Mouse (Mus musculus) spleen, postnatal 14 days (tissue): Measurements from ENCODE around the gene Abr.

ENCODE experiments used
- DNase-seq, 2 experiments: peaks; one replicate each; pipeline ENCODE4 v3.0.0; 2021 to 2022; ENCODE audit warnings: low spot score in 2 of 2

Gene Abr

DNA sequence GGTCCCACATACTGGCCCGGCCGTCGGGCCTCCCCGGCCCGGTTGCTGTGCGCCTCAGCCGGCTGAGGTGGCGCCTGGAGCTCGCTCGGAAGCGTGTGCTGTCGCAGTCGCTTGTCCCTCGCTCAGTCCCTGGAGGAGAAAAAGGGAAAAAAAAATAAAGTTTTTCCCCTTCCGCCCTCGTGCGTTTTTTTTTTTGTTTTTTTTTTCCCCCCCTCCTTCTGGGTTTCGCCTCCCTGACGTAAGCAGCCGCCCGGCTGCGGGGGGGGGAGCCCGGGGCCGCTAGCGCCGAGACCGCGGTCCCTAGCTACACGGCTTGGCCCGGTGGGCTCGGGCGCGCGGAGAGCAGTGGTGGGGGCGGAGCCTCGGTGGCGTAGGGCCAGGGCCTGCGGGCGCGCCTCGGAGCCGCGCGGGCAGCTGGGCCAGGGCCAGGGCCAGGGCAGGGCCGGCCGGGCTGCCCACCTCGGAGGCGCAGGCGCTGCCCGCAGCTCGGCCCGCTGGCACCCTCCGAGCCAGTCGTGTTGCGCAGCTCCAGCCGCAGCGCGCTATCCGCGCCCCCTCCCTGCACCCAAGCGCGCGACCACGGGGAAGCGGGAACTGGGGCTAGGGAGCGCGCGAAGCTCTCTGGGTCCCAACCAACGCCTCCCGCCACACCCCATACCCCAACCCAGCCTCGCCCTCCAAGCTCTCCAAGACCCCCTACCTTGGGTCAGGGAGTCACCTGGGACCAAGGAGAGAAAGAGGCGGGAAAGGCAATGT is 1.3 kb upstream of the Abr start:
- DNase-seq = no peak

DNA sequence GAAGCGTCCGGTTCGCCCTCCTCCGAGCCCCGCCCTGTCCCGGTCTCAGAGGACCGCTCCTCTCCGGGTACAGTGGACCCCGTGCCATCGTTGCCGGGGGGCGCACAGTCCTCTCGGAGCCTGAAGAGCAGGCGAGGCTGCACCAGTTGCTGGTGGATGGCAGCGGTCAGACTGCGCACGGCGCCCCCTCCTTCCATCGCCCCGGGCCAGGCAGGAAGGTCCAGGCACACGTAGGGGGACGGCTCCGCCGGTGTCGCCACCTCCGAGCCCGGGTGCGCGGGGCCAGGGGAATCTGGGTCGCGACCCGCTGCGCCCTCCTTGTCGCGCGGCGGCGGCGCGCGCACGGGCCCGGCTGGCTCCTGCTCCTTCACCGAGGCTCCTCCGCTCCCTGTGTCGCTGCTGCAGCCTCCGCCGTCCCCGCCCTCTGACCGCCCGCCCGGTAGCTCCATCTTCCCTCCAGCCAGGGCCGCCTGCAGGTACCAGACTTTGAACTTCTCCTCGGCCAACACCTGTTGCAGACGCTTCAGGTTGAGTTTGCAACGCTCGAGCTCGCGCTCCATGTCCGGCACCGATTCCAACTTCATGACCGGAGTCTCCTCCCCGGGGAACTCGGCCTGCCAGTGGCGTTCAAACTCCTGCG is 572 bp upstream of the Abr start:
- DNase-seq = no peak

DNA sequence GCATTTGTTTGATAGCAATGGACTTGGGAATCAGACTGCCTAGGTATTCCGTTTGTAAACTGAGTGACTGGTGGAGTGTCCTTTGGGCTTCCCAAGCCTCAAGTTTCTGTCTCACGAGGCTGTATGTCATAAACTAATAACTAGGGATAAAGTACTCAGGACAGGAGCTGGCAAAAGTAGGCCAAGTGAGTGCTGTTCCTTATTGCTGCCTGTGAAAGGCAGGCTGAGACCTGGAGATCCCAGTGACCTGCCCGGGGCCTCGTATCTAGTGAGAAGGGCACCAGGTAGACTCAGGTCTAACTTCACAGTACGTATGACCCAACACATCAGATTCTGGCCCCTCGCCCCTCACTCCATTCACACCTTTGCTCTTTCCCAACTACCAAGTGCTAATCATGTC is 4.0 kb downstream of the Abr start:
- no peak for DNase-seq

DNA sequence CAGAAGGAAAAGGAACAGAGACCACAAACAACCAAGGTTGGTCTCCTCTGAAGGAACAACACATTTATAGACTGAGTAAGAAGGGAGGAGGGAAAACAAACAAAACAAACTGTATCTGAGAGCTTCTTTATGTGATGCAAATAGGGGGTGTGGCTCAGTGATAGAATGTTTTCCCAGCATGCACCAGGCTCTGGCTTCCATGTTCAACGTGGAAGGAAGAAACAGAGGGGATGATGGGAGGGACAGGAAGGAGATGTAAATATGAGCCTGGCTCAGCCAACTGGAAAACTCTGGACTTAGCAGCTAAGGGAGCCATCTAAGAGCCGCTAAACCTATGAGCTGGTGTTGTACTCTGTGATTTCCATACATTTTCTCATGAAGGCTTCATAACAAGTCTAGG is 7.9 kb downstream of the Abr start:
- DNase-seq = no peak

DNA sequence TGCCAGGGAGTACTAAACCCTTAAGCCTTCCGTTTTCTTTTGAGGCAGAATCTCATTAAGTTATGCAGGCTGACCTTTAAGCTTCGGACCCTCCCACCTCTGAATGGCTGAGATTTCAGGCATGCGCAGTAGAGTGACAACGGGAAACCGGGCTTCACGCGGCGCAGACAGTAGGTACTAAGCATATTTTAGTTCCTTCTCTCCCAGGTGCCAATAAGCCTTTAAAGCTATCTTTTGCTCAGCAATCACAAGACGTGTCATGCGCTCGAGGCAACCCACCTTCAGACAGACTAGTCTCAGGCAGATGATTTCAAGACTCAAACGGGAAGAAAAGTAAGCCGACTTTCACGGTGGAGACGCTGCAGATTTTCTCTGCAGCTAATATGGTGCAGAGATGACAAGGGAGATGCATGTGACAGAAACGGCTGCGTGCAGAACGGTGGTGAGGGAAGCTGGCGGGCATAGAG is 9.4 kb downstream of the Abr start:
- no peak for DNase-seq

DNA sequence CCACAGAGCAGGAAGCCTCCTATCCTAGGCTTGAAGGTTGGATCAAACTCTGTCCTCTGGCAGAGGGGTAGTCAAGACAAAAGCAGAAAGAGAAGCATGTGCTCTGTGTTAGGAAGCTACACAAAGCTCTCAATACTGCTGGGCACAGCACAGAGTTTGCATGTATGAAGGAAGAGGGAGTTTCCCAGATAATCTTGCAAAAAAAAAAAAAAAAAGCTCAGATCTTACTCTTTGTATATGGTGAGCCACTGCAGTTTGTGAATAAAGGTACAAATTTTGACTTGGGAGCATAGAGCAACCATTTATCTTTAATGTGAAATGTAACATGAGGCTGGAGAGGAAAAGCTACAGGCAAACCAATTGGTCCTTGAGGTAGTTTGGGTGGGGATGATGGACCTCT is 11.2 kb downstream of the Abr start:
- no peak for DNase-seq

DNA sequence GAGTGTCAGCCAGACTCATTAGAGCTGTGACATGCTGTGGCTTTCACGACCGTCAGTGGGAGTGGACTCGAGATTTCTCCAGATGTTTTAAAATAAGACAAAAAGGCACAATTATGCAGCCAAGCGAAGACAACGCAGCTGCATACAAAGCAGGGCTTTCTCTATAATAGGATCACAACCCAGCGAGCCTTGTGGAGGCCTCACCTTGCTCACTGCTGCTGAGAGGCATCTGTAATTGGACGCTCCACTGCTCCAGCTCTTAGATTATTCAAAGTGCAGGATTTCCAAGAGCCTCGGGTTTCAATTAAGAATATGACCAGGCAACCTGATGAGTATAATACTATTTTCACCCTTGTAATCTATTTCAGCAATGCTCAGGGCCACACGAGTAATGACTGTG is 15.6 kb downstream of the Abr start:
- DNase-seq = no peak

DNA sequence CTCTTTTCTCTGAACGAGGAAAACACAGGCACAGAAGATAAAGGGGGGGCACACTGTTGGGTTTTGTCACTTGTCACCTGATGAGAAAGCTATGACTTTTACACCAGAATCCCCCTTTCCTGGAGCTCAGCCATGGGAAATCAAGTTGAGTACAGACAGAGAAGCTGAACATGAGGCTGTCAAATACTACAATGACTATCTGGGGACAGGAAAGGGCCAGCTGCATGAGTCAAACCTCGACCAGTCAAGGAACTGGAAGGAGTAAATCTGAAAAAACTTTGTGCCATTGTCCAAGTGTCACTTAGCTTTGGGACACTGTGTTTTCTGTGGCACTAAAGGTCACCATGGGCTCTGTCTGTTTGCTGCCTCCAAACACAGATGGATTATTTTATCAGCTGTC is 22.9 kb downstream of the Abr start:
- DNase-seq = no peak

DNA sequence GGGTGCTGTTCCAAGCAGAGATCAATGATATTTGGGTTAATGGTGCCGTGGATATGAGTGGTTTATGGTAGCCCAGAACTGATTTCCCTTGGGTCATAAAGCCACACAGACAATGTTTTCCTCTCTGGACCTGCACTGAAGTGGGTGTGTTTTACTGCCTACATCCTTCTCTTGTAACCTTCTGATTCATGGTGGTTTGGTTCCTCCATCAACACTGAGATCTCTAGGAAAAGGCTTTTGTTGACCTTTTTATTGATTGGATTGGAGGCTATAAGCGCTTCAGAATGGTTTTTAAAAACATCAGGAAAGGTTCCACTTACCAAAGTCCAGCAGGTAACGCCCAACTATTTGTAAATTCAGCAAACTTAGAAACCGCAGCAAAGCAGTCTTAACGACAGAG is 23.4 kb downstream of the Abr start:
- DNase-seq = no peak

DNA sequence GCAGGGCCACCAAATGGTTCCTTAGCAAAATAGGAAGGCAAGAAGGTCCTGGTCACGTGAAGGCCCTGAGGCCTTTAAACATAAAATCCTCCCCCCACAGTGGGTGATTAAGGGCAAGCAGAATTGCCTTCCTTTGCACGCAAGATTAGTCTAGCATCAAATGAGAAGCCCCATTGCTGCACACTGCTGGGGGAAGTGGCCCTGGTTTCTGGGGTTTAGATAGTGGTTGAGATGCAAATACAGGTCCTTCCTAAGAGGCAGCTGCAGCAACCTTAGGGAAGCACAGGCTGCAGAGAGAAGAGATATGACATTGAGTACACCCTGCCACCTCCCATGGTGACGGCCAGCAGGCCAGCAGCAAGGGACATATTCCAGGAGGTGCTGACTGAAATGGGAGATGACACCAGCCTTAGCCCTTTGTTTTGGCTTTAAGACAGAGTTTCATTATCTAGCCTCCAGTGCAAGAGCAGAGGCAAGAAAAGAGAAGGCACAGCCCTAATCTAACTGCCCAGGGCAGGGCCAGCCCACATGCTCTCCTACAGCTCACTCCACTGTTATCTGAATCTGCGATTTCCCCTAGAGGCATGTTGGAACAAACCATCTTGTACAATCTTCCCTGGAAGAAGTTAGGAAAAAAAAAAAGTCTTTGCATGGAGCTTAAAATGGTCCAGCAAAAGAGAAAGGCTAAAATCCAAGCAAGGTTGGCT is 28.3 kb downstream of the Abr start:
- DNase-seq = peak in 1 of 2 experiments; percentile 12

DNA sequence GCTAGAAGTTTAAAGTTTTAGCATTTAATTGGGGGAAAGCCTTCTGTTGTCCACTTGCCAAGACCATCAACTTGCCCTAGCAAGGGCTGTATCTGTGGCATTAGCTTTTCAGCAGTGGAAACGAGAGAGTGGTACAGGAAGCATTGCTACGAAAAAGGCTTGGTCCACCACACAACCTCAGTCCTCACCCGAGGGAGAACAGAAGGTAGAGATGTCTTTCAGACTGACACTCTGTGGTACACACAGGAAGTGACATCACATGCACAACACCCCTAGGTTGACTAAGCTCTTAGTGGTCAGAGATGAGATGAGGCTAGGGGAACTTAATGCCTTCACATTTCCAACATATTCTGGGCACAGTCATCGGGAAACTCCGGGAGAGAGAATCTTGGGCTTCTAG is 32.4 kb downstream of the Abr start:
- no peak for DNase-seq

DNA sequence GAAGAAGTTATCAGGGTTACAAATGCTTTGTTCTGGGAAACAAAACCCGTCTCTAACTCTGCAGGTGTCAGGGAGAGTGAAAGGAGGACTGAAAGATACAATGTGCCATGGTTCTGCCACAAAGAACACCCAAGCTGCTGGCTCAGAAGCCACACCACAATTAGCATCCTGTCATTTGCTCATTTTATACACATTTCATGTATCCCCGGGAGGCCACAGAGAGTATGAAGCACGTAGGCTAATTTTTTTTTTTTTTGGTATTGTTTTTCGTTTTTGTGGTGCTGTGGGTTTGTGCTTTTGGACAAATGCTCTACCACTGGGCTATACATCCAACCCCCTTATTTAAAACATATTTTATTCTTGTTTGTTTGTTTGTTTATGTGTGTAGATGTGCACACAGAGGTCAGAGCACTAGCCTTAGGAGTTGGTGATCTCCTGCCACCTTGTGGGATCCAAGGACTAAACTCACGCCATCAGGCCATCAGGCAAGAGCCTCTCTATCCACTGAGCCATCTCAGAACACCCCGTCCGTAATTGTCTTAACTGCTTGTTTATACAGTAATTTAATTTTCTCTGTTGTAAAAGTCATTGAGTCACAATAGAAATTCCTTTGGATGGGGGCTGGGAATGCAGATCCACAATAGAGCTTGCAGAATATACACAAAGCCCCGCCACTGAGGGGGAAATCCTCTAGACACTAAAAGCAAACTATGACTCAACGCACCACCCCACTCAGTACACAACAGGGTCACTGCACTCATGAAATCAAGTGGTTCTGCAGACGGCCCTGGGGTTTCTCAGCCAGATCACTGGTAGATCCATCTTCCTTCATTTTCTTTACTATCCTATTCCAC is 33.3 kb downstream of the Abr start:
- DNase-seq = no peak

DNA sequence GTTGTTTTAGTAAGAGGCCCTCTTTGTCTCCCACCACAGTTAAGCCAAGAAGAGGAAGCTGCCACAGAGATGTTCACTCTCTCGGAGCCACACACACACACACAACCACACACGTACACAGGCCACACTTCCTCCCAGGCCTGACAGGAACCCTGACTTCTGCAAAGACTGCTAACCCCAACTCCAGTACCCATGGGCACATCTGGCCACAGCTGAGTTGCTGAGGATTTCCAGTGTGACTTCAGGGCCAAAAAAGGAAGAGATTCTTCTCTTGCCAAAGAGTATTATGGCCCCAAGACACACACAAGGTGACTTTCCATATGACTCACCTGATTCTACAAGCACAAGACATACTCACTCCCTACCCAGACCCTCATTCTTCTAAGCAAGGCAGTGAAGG is 34.1 kb downstream of the Abr start:
- peak in 1 of 2 experiments; percentile 12 for DNase-seq

DNA sequence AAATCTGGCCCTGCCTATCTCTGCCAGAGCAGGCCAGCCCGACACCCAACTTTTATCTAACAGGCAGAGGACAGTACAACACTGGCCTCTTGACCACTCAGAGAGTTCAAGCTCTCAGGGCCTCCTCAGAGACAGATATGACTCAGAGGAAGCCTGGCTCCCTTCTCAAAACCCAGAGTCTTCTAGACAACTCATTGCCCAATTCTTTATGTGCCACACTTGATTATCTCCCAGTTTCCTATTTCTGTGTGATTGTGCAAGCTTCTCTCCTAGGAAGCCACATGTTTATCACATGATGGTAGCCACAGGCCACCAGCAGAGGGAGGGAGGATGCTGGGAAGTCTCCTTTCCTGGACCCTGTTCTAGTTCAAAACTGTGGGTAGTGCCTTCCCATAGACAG is 34.8 kb downstream of the Abr start:
- no peak for DNase-seq

DNA sequence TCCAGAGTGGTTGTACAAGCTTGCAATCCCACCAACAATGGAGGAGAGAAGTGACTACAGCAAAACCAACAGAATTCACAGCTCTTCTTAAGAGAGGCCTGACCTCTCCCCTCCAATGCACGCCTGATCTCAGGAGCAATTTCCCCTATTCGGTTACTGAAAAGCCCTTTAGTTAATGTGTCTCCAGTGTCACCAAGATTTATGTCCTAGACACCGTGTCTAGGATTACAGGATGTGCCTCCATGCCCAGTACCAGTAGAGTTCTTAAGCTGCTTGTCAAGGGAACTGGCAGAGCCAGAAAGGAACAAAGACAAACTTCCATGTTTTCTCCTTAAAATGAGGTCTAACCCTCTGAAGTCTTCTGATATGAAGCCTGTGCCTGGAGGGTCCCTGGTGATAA is 36.0 kb downstream of the Abr start:
- no peak for DNase-seq

DNA sequence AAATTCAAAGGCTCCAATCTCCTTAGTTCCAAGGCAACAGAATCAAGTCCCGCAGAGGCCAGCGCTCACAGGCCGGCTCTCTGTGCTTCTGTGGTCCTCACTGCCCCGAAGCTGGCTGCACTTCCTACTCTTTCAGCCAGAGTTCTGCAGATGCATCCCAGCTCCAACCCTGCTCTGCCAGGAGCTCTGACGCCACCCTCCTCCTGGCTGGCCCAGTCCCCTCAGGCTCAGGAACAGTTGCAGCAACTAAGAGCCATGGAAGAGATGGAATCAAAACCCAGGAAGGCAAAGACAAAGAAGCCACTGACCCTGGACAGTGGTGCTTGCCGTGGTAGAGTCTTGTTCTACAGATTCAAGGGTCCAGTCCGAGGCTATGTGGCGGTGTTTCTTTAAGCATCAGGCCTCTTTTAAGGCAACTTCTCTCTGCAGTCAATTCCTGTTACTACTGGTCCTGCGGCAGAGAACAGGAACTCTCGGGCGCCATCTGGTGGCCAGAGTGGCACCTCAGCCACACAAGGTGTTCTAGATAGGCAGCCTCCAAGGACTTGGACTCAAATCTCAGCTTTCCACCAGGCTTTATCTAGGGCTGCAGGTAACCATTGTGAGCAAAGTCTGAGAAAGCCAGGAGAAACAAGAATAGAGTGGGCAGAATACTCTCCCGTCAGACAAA is 44.4 kb downstream of the Abr start:
- peak; percentile 61 to 77 for DNase-seq

DNA sequence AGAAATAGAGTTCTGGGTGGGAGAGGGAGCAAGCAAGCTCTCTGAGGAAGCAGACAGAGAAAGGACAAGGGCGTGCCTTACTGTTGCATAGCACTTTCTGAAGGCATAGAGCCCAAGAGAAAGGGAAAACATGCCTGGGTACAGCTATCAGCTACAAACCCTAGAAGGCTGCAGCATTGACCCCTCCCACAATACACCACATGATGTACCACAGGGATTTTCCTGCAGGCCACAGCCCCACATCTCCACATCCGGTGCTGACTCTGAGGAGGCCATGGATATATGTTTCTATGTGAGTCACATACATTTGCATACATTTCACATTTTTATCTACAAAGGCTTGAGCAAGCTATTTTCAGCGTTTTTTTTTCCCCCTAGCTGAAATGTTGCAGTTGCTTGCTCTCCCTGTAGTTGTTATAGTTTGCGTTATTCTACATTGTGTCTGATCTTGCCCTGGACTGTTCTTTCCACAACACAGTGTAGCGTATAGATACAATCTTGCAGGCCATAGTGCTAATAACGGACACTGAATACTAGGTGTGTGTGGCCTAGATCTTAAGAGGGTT is 49.2 kb downstream of the Abr start:
- no peak for DNase-seq

DNA sequence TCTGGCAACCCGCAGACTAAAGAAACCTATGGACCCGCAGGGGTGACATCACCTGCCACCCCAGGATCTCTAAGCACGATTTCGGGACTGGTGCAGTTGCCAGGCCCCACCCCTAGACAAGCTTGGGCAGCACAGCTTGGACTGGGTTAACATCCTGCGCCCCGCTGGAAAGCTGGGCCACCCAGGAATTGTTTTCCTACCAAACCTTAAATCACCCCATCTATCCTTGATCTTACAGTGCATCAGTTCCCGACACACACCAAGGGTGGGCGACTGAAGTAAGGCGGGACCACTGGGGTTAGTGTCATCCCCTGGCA is 50.5 kb downstream of the Abr start:
- DNase-seq = no peak

DNA sequence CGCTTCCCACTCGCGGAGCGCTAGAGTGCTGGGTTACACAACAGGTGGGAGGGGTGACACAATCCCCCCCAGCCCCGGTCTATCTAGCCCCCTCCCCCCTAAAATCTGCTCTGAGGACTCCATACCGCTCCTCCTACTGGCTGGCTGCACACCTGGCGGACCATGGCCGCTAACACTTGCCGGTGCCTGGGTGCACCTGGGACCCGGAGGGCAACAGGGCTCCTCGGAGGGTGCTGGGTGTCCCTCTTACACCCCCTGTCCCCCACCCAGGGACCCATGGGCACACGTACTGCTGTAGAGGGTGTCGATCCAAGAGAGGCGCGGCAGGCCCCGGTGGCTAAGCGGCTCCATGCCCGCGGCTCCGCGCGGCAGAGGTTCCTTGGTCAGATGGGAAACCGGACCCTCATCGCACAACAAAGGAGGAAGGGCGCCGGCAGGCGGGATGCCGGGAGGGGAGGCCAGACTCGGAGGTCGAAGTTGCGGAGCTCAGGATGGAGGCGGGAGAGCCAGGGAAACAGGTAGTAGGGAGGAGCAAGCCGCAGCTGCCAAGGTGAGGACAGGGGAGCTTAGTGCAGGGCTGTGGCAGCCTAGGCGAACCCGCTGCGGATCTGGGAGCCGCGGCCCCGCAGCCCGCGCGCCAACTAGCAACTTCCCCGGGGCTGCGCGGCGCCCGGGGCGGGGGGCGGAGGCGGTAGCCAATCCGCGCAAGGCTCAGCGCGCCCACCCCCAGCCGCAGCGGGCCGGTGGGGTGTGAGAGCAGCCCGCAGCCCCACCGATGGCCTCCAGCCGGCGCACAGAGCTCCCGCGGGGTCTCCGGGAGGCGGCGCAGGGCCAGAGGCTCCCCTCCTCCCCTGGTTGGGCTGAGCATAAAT is 51.1 kb downstream of the Abr start:
- DNase-seq = no peak

DNA sequence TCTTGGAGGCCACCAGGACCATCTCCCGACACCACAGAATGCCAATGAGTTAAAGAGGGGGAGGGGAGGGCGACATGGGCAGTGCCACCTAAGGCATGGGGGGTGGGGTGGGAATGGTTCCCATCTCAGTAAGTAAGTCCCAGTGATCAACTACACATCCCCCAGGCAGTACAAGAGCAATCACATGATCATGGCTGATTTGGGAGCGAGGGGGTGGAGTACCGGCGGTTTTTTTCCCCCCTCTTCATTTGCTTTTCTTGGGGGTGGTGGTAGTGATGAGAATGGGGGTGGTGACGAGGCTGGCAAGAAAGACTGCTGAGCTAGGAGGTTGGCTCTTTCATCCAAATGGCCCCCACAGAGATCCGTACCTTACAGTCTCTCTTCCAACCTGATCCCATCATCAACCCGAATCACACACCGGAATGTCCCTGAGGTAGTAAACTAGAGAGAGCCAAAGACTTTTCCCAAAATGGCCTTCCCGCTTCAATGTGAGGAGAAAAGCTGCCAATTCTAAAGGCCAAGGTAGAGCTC is 51.8 kb downstream of the Abr start:
- DNase-seq = no peak
